Comparison of ENCODE assay signal across 15 mouse cellular contexts in the genomic region with DNA sequence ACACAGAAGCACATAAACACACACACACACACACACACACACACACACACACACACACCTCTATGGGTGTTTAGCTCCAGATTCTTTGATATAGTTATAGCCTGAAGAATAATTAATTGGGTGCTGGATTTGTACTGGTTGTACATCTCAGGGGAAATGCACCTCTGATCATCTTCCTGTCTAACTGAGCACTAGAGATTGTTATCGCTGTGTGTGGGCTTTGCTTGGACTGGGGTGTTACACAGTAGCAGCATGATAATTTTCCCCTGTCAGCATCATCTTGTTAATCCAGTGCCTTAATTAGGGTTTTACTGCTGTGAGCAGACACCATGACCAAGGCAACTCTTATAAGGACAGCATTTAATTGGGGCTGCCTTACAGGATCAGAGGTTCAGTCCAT.
"Had no signal": no experiment of that assay in that cellular context is flagged by ENCODE, and none has a peak within 500 bp of the region (broad histone marks: within the 10 kb centered on the region; RNA-seq: fewer than 3 reads in every experiment).

No protein-coding gene starts in this region.

- H3K4me3 ChIP-seq: intestine, embryonic 15.5 days; kidney, embryonic 15.5 days; left cerebral cortex, adult 2 months; limb, embryonic 10.5 days; liver, embryonic 15.5 days; midbrain, embryonic 12.5 days had no signal

- H3K27ac ChIP-seq: intestine, embryonic 15.5 days; kidney, embryonic 15.5 days; left cerebral cortex, adult 2 months; limb, embryonic 10.5 days; liver, embryonic 15.5 days; midbrain, embryonic 12.5 days had no signal

- H3K36me3 ChIP-seq: intestine, embryonic 15.5 days; kidney, embryonic 15.5 days; limb, embryonic 10.5 days; liver, embryonic 15.5 days; midbrain, embryonic 12.5 days had no signal

- H3K9me3 ChIP-seq: intestine, embryonic 15.5 days; kidney, embryonic 15.5 days; limb, embryonic 10.5 days; liver, embryonic 15.5 days; midbrain, embryonic 12.5 days had no signal

- H3K4me2 ChIP-seq: intestine, embryonic 15.5 days; kidney, embryonic 15.5 days; liver, embryonic 11.5 days; liver, embryonic 15.5 days; midbrain, embryonic 12.5 days had no signal

- ATAC-seq: intestine, embryonic 15.5 days; lung, postnatal 0 days had no signal

- DNase-seq: kidney, adult 18-20 months; kidney, postnatal 25 days; lung, adult 2 months; lung, postnatal 36 days; spleen, adult 18-20 months; thymus, adult 18-20 months; thymus, postnatal 14 days had no signal

- H3K4me1 ChIP-seq: intestine, embryonic 15.5 days; kidney, embryonic 15.5 days; limb, embryonic 10.5 days; liver, embryonic 15.5 days had no signal

- H3K27me3 ChIP-seq: intestine, embryonic 15.5 days; kidney, embryonic 15.5 days; liver, embryonic 15.5 days; midbrain, embryonic 12.5 days had no signal

- H3K9ac ChIP-seq: intestine, embryonic 15.5 days; kidney, embryonic 15.5 days; liver, embryonic 15.5 days; midbrain, embryonic 12.5 days had no signal
